In the genomic region with DNA sequence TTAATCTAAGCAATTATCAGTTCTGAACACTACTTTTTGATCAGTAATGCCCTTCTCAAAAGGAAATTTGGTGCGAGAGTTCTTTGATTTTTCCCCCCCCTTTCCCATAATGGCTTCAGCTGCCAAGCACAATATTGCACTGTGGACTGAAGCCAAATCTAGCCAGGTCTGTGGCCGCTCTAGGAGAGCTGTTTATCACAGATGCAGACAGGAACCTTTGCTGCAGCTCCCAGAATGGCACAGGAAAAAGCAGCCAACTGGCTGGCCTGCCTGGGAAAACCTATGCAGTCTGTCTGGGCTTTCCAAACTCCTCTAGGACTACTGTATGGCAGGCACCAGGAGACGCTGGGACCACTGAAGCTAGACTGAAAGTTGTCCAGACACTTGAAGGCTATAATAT, we compare ENCODE assay signal across 8 mouse cellular contexts.
A peak's percentile ranks its signal among the peaks of the same experiment; 100 is the strongest.
DNase-seq lines count a peak whose midpoint lies in the region; ATAC-seq and TF ChIP-seq lines count a peak whose summit lies in the region.

No protein-coding gene starts in this region.

- no peaks in the 10 kb centered on the region for H3K36me3 ChIP-seq in heart, embryonic 16.5 days (ENCODE audit: control insufficient read depth, insufficient read depth)
- H3K36me3 ChIP-seq in midbrain, embryonic 16.5 days (ENCODE audit: control insufficient read depth, insufficient read depth, low read length): no peaks in the 10 kb centered on the region

- WGBS in heart, embryonic 16.5 days: 19% methylated on average over 3 of the region's 3 CpGs
- WGBS in midbrain, embryonic 16.5 days: 12% methylated on average over 3 of the region's 3 CpGs
- WGBS in lung, adult 2 months: 49% methylated on average over 3 of the region's 3 CpGs

- peak; percentile 41 for DNase-seq in kidney, postnatal 10 days
- no peak for DNase-seq in kidney, adult 18-20 months
- DNase-seq in cerebellum, postnatal 14 days: peak; percentile 55 to 73
- no peak for DNase-seq in lung, adult 2 months
- no peak for DNase-seq in thymus, adult 18-20 months
- no peak for DNase-seq in ovary, postnatal 14 days (ENCODE audit: low spot score)

- no peak for TF ChIP-seq CTCF in lung, adult 2 months (IDR thresholded peaks at IDR 0.05; ENCODE audit: insufficient read depth, low read length)

- TF ChIP-seq POLR2A in lung, adult 2 months (IDR thresholded peaks at IDR 0.05; ENCODE audit: borderline replicate concordance, extremely low read depth, low read depth, low read length): no peak

- peak overlapping the region; percentile 73 for H3K27ac ChIP-seq in heart, embryonic 16.5 days (ENCODE audit: low read length)
- peak overlapping the region; percentile 71 for H3K27ac ChIP-seq in midbrain, embryonic 16.5 days (ENCODE audit: low read length)

- no peak overlapping the region for H3K4me2 ChIP-seq in heart, embryonic 16.5 days (ENCODE audit: low read depth, low read length)
- no peak overlapping the region for H3K4me2 ChIP-seq in midbrain, embryonic 16.5 days (ENCODE audit: low read length)

- peak overlapping the region; percentile 2; the same call in 1 of the 2 replicates for H3K9ac ChIP-seq in heart, embryonic 16.5 days (ENCODE audit: low read length)
- peak overlapping the region; percentile 21; the same call in 1 of the 2 replicates for H3K9ac ChIP-seq in midbrain, embryonic 16.5 days (ENCODE audit: low read depth, low read length)

- H3K27me3 ChIP-seq in heart, embryonic 16.5 days (ENCODE audit: control insufficient read depth, insufficient read depth, low read length): no peaks in the 10 kb centered on the region
- no peaks in the 10 kb centered on the region for H3K27me3 ChIP-seq in midbrain, embryonic 16.5 days (ENCODE audit: control insufficient read depth, insufficient read depth, low read depth, low read length)

- no peak overlapping the region for H3K4me3 ChIP-seq in heart, embryonic 16.5 days (ENCODE audit: low read length)
- H3K4me3 ChIP-seq in midbrain, embryonic 16.5 days (ENCODE audit: low read depth, low read length): no peak overlapping the region
- H3K4me3 ChIP-seq in lung, adult 2 months (replicated peaks; ENCODE audit: extremely low read depth, low read depth, low read length): no peak overlapping the region

- H3K4me1 ChIP-seq in heart, embryonic 16.5 days (ENCODE audit: control insufficient read depth, insufficient read depth, low read length): peaks cover 19% of the 10 kb centered on the region
- peaks cover 22% of the 10 kb centered on the region for H3K4me1 ChIP-seq in midbrain, embryonic 16.5 days (ENCODE audit: control insufficient read depth, insufficient read depth, low read length)
- no peaks in the 10 kb centered on the region for H3K4me1 ChIP-seq in lung, adult 2 months (ENCODE audit: control insufficient read depth, insufficient read depth, low read length)

- H3K9me3 ChIP-seq in heart, embryonic 16.5 days (replicated peaks; ENCODE audit: control insufficient read depth, low read length): no peaks in the 10 kb centered on the region
- H3K9me3 ChIP-seq in midbrain, embryonic 16.5 days (replicated peaks; ENCODE audit: control insufficient read depth, low read length, poor library complexity, severe bottlenecking): no peaks in the 10 kb centered on the region

- peak; percentile 82 for ATAC-seq in heart, embryonic 16.5 days (replicated peaks; ENCODE audit: extremely low read depth, insufficient read depth, low FRiP score)
- ATAC-seq in midbrain, embryonic 16.5 days: no peak

Comparison
In these comparisons a context has a peak if more than half of its experiments do, and no peak if none do; other contexts are left out.
1. DNase-seq: peak in kidney, postnatal 10 days (single experiment) and cerebellum, postnatal 14 days (2 of 2); none in kidney, adult 18-20 months (single experiment), lung, adult 2 months (single experiment), thymus, adult 18-20 months (0 of 2) and ovary, postnatal 14 days (single experiment).